Mouse (Mus musculus) cortical plate, adult 2 months (tissue): ENCODE measurements at regions not wholly inside any gene's neighbourhood (a gene's known extent, or its start where the extent isn't known, plus 50 kb on each side); places are given as distances from the start of the nearest gene placed in this dataset.

Source experiments
- H3K27ac ChIP-seq: fragments of 200-500 bp; 2 replicates; pipeline ENCODE4 v1.5.1; 2012; ENCODE audit warnings: low read length, control low read depth, inconsistent platforms; ENCODE audit not compliant: insufficient read depth
- H3K4me1 ChIP-seq: fragments of 200-500 bp; 2 replicates; pipeline ENCODE4 v1.6.1; 2011; ENCODE audit warnings: low read length; ENCODE audit not compliant: control insufficient read depth, insufficient read depth
- H3K4me3 ChIP-seq: fragments of 200-500 bp; 2 replicates; pipeline ENCODE4 v1.5.1; 2011; ENCODE audit warnings: mild to moderate bottlenecking, low read length, control low read depth; ENCODE audit not compliant: insufficient read depth
- CTCF ChIP-seq: fragments of 200-500 bp; IDR thresholded peaks from 2 replicates; pipeline ENCODE4 v1.5.1; 2011; ENCODE audit warnings: mild to moderate bottlenecking, control low read depth, low read length; ENCODE audit not compliant: insufficient read depth; ENCODE audit errors: extremely low read depth
- POLR2A ChIP-seq: fragments of 200-500 bp; IDR thresholded peaks from 2 replicates; pipeline ENCODE4 v1.6.1; 2011; ENCODE audit warnings: mild to moderate bottlenecking, low read length, control low read depth; ENCODE audit not compliant: insufficient read depth; ENCODE audit errors: extremely low read depth

GRCm38 (mm10) chr12:52368034-52368433 is 135.7 kb upstream of the Arhgap5 start:
- H3K4me1 ChIP-seq, result no peaks in the 10 kb centered on the region
- H3K4me3 ChIP-seq, result no peak overlapping the region
- TF ChIP-seq POLR2A (no peak), CTCF (no peak)
- H3K27ac ChIP-seq, result no peak overlapping the region

- Histone ChIP-seq H3K27ac (no peak overlapping the region), H3K4me3 (no peak overlapping the region), H3K4me1 (no peaks in the 10 kb centered on the region)
- no peak for TF ChIP-seq POLR2A
- no peak for TF ChIP-seq CTCF
Observed at GRCm38 (mm10) chr12:52368466-52368865, 135.3 kb upstream of the Arhgap5 start.

- Histone ChIP-seq H3K4me1 (no peaks in the 10 kb centered on the region), H3K27ac (no peak overlapping the region), H3K4me3 (no peak overlapping the region)
- no peak for TF ChIP-seq POLR2A
- TF ChIP-seq CTCF, result no peak
Observed at GRCm38 (mm10) chr12:52370153-52370710, 133.5 kb upstream of the Arhgap5 start.

GRCm38 (mm10) chr12:52375116-52375515 is 128.7 kb upstream of the Arhgap5 start:
- no peak for TF ChIP-seq CTCF
- TF ChIP-seq POLR2A, result no peak
- Histone ChIP-seq H3K4me1 (no peaks in the 10 kb centered on the region), H3K4me3 (no peak overlapping the region), H3K27ac (no peak overlapping the region)

GRCm38 (mm10) chr12:52376692-52377462 is 126.9 kb upstream of the Arhgap5 start:
- Histone ChIP-seq H3K4me1 (no peaks in the 10 kb centered on the region), H3K4me3 (no peak overlapping the region), H3K27ac (no peak overlapping the region)
- TF ChIP-seq POLR2A, result no peak

- H3K4me1 ChIP-seq, result no peaks in the 10 kb centered on the region
Observed at GRCm38 (mm10) chr12:52377463-52377848, 126.3 kb upstream of the Arhgap5 start.

GRCm38 (mm10) chr12:52379245-52379644 is 124.5 kb upstream of the Arhgap5 start:
- H3K4me3 ChIP-seq, result no peak overlapping the region
- TF ChIP-seq CTCF (no peak), POLR2A (no peak)
- H3K4me1 ChIP-seq, result no peaks in the 10 kb centered on the region
- no peak overlapping the region for H3K27ac ChIP-seq

More at GRCm38 (mm10) chr12:52377463-52377848, 126.3 kb upstream of the Arhgap5 start:
- TF ChIP-seq POLR2A, result no peak
- no peak for TF ChIP-seq CTCF
- no peak overlapping the region for H3K4me3 ChIP-seq
- H3K27ac ChIP-seq, result no peak overlapping the region

GRCm38 (mm10) chr12:52379960-52380359 is 123.8 kb upstream of the Arhgap5 start:
- no peak for TF ChIP-seq CTCF
- no peaks in the 10 kb centered on the region for H3K4me1 ChIP-seq
- H3K4me3 ChIP-seq, result no peak overlapping the region
- no peak overlapping the region for H3K27ac ChIP-seq

- TF ChIP-seq POLR2A (no peak), CTCF (no peak)
Observed at GRCm38 (mm10) chr12:52381161-52381967, 122.4 kb upstream of the Arhgap5 start.

GRCm38 (mm10) chr12:52381968-52382325 is 121.8 kb upstream of the Arhgap5 start:
- H3K4me1 ChIP-seq, result no peaks in the 10 kb centered on the region
- TF ChIP-seq CTCF, result no peak
- H3K27ac ChIP-seq, result no peak overlapping the region
- no peak overlapping the region for H3K4me3 ChIP-seq

More at GRCm38 (mm10) chr12:52381161-52381967, 122.4 kb upstream of the Arhgap5 start:
- Histone ChIP-seq H3K4me1 (no peaks in the 10 kb centered on the region), H3K4me3 (no peak overlapping the region), H3K27ac (no peak overlapping the region)
